Mouse (Mus musculus) embryonic facial prominence, embryonic 11.5 days (tissue): Measurements from ENCODE around the gene Sec61b. TPM values are rescaled to one million over a fixed set of nuclear protein-coding genes. Genes with fewer than 3 reads are reported as not detected.
A peak's percentile ranks its signal among the peaks of the same experiment; 100 is the strongest.

Experiments
- ATAC-seq: fragments of 200-750 bp; cut with Nextera tagmentation; replicated peaks from 2 replicates; pipeline ENCODE4 v1.8.0; 2017; ENCODE audit warnings: low read depth; ENCODE audit not compliant: insufficient number of reproducible peaks, low FRiP score, low TSS enrichment
- DNase-seq: peaks from one replicate; pipeline ENCODE4 v3.0.0-alpha.2; 2015; ENCODE audit warnings: low spot score
- H3K27ac ChIP-seq: fragments of 300-500 bp; sonication (generic); replicated peaks from 2 replicates; pipeline ENCODE4 v1.5.1; 2014; ENCODE audit warnings: mild to moderate bottlenecking, low read depth, low read length, control low read depth
- H3K27me3 ChIP-seq: fragments of 300-500 bp; sonication (generic); 2 replicates; pipeline ENCODE4 v1.6.1; 2014; ENCODE audit warnings: mild to moderate bottlenecking, low read length, moderate library complexity, mixed read lengths; ENCODE audit not compliant: control insufficient read depth, insufficient read depth
- H3K36me3 ChIP-seq: fragments of 300-500 bp; sonication (generic); replicated peaks from 2 replicates; pipeline ENCODE4 v1.6.1; 2014; ENCODE audit warnings: low read depth, mild to moderate bottlenecking, low read length, moderate library complexity, mixed read lengths; ENCODE audit not compliant: control insufficient read depth, insufficient read depth
- H3K4me1 ChIP-seq: fragments of 300-500 bp; sonication (generic); 2 replicates; pipeline ENCODE4 v1.6.1; 2014; ENCODE audit warnings: low read length, mixed read lengths; ENCODE audit not compliant: control insufficient read depth, insufficient read depth
- H3K4me2 ChIP-seq: fragments of 300-500 bp; sonication (generic); 2 replicates; pipeline ENCODE4 v1.6.1; 2014; ENCODE audit warnings: low read depth, mild to moderate bottlenecking, control low read depth, low read length, moderate library complexity
- H3K4me3 ChIP-seq: fragments of 300-500 bp; sonication (generic); 2 replicates; pipeline ENCODE4 v1.5.1; 2014; ENCODE audit warnings: low read depth, low read length, control low read depth
- H3K9ac ChIP-seq: fragments of 300-500 bp; sonication (generic); replicated peaks from 2 replicates; pipeline ENCODE4 v1.6.1; 2014; ENCODE audit warnings: mild to moderate bottlenecking, control low read depth, low read length
- H3K9me3 ChIP-seq: fragments of 300-500 bp; sonication (generic); replicated peaks from 2 replicates; pipeline ENCODE4 v1.6.1; 2016; ENCODE audit warnings: mild to moderate bottlenecking, low read length, inconsistent platforms, mixed read lengths; ENCODE audit not compliant: control insufficient read depth
- WGBS: fragments of 180-500 bp; shearing (Covaris S2); extraction: QIAGEN DNeasy Blood & Tissue Kit; methylation state at CpG from one replicate; pipeline ENCODE4 v1.1.7; 2014; 5-methylcytosine and 5-hydroxymethylcytosine counted together
- polyA plus RNA-seq: library from polyadenylated mRNA; unstranded; fragments of >200 nt; fragmentation: Nextera tagmentation; extraction: Ambion mirVana; gene quantifications from 2 replicates; pipeline ENCODE4 v1.2.1, GENCODE M21; 2014

Gene Sec61b
- 391 and 410 TPM in 2 replicates for polyA plus RNA-seq

- WGBS, result under 1% methylated on average over 58 of the region's 58 CpGs
- Histone ChIP-seq H3K27ac (peak within 1 kb of the TSS; percentile 86), H3K4me2 (peak within 1 kb of the TSS; percentile 53), H3K36me3 (peaks cover 13% of the 10 kb centered on the region), H3K27me3 (no peaks in the 10 kb centered on the region), H3K4me3 (peak within 1 kb of the TSS; percentile 72), H3K9me3 (no peaks in the 10 kb centered on the region), H3K9ac (peak within 1 kb of the TSS; percentile 82), H3K4me1 (no peaks in the 10 kb centered on the region; the same call in 1 of the 2 replicates)
- ATAC-seq (peak; percentile 96), DNase-seq (peak; percentile 98)
These were observed at the start of gene Sec61b, which contains the start of gene Alg2 for GRCm38 (mm10) chr4:47473968-47474729. TSS of gene Sec61b (plus strand) at chr4:47474658. TSS of gene Alg2 (minus strand) at chr4:47474333.

- H3K4me2 ChIP-seq, result no peak overlapping the region
- 88% methylated on average over 16 of the region's 16 CpGs for WGBS
- no peak overlapping the region for H3K4me3 ChIP-seq
- no peaks in the 10 kb centered on the region for H3K4me1 ChIP-seq
- H3K9ac ChIP-seq, result no peak overlapping the region
- H3K27me3 ChIP-seq, result no peaks in the 10 kb centered on the region
- no peaks in the 10 kb centered on the region for H3K36me3 ChIP-seq
- no peak for DNase-seq
- ATAC-seq, result no peak
- H3K9me3 ChIP-seq, result no peaks in the 10 kb centered on the region
- H3K27ac ChIP-seq, result no peak overlapping the region
These were observed 49.1 kb upstream of the Sec61b start for GRCm38 (mm10) chr4:47425247-47425830.

- H3K9ac ChIP-seq, result no peak overlapping the region
- H3K4me2 ChIP-seq, result no peak overlapping the region
- no peaks in the 10 kb centered on the region for H3K27me3 ChIP-seq
- no peak for ATAC-seq
- no peaks in the 10 kb centered on the region for H3K9me3 ChIP-seq
- no peaks in the 10 kb centered on the region for H3K36me3 ChIP-seq
- WGBS, result 66% methylated on average over 3 of the region's 3 CpGs
- no peak for DNase-seq
- no peaks in the 10 kb centered on the region for H3K4me1 ChIP-seq
- H3K27ac ChIP-seq, result no peak overlapping the region
- no peak overlapping the region for H3K4me3 ChIP-seq
These were observed 46.9 kb upstream of the Sec61b start for GRCm38 (mm10) chr4:47427606-47428005.

GRCm38 (mm10) chr4:47430557-47430956, 43.9 kb upstream of the Sec61b start:
- 50% methylated on average over 6 of the region's 6 CpGs for whole genome bisulfite sequencing
- no peak for ATAC-seq
- no peaks in the 10 kb centered on the region for H3K4me1 ChIP-seq
- no peaks in the 10 kb centered on the region for H3K36me3 ChIP-seq
- no peak overlapping the region for H3K27ac ChIP-seq
- H3K9me3 ChIP-seq, result no peaks in the 10 kb centered on the region
- no peak overlapping the region for H3K4me3 ChIP-seq
- H3K4me2 ChIP-seq, result no peak overlapping the region
- H3K9ac ChIP-seq, result no peak overlapping the region
- peak; percentile 26 for DNase-seq
- H3K27me3 ChIP-seq, result no peaks in the 10 kb centered on the region

- H3K27me3 ChIP-seq, result no peaks in the 10 kb centered on the region
- H3K4me1 ChIP-seq, result no peaks in the 10 kb centered on the region
- no peak overlapping the region for H3K27ac ChIP-seq
- DNase-seq, result no peak
- ATAC-seq, result no peak
- no peak overlapping the region for H3K9ac ChIP-seq
- H3K36me3 ChIP-seq, result no peaks in the 10 kb centered on the region
- no peaks in the 10 kb centered on the region for H3K9me3 ChIP-seq
- H3K4me3 ChIP-seq, result no peak overlapping the region
- 87% methylated on average over 5 of the region's 5 CpGs for WGBS
- H3K4me2 ChIP-seq, result no peak overlapping the region
These were observed 43.4 kb upstream of the Sec61b start for GRCm38 (mm10) chr4:47431081-47431480.

GRCm38 (mm10) chr4:47432766-47433165, 41.7 kb upstream of the Sec61b start:
- no peak overlapping the region for H3K4me3 ChIP-seq
- no peak for DNase-seq
- no peaks in the 10 kb centered on the region for H3K27me3 ChIP-seq
- H3K9ac ChIP-seq, result no peak overlapping the region
- no peaks in the 10 kb centered on the region for H3K36me3 ChIP-seq
- no peak for ATAC-seq
- no peaks in the 10 kb centered on the region for H3K9me3 ChIP-seq
- H3K4me2 ChIP-seq, result no peak overlapping the region
- no peak overlapping the region for H3K27ac ChIP-seq
- 85% methylated on average over 7 of the region's 7 CpGs for WGBS
- no peaks in the 10 kb centered on the region for H3K4me1 ChIP-seq

GRCm38 (mm10) chr4:47435131-47435530, 39.3 kb upstream of the Sec61b start:
- Histone ChIP-seq H3K4me3 (no peak overlapping the region), H3K36me3 (no peaks in the 10 kb centered on the region), H3K27ac (no peak overlapping the region), H3K9me3 (no peaks in the 10 kb centered on the region), H3K4me1 (no peaks in the 10 kb centered on the region), H3K4me2 (no peak overlapping the region), H3K27me3 (no peaks in the 10 kb centered on the region), H3K9ac (no peak overlapping the region)
- DNase-seq (no peak), ATAC-seq (no peak)
- WGBS, result 71% methylated on average over 12 of the region's 12 CpGs
